Mouse (Mus musculus) CD8-positive naive resting alpha-beta T cell, adult 2 months (primary cell): ENCODE results near the gene Tmprss11a.

Experiments
- DNase-seq, 2 experiments: peaks; one replicate each; pipeline ENCODE4 v3.0.0; 2022; ENCODE audit warnings: low read depth in 2 of 2, low spot score in 2 of 2

Gene Tmprss11a

GRCm38 (mm10) chr5:86468890-86469289 lies at the start of gene Tmprss11a:
Tmprss11a (minus strand) TSS chr5:86468990.
- no peak for DNase-seq

- no peak for DNase-seq
Measured at GRCm38 (mm10) chr5:86518500-86518899, 49.7 kb upstream of the Tmprss11a start, which contains the start of gene Tmprss11g. Tmprss11g (minus strand) TSS chr5:86518600.

- DNase-seq: no peak
Measured at GRCm38 (mm10) chr5:86511538-86511937, 42.7 kb upstream of the Tmprss11a start.

- DNase-seq: no peak
Measured at GRCm38 (mm10) chr5:86493453-86493852, 24.7 kb upstream of the Tmprss11a start.

- no peak for DNase-seq
Measured at GRCm38 (mm10) chr5:86482562-86482961, 13.8 kb upstream of the Tmprss11a start.

- no peak for DNase-seq
Measured at GRCm38 (mm10) chr5:86482031-86482430, 13.2 kb upstream of the Tmprss11a start.

GRCm38 (mm10) chr5:86473859-86474258 lies 5.1 kb upstream of the Tmprss11a start:
- DNase-seq: no peak

- no peak for DNase-seq
Measured at GRCm38 (mm10) chr5:86439306-86439705, 29.5 kb downstream of the Tmprss11a start.

- no peak for DNase-seq
Measured at GRCm38 (mm10) chr5:86438548-86438947, 30.2 kb downstream of the Tmprss11a start.

GRCm38 (mm10) chr5:86432697-86433096 lies 36.1 kb downstream of the Tmprss11a start:
- no peak for DNase-seq

GRCm38 (mm10) chr5:86431096-86431495 lies 37.7 kb downstream of the Tmprss11a start:
- no peak for DNase-seq

GRCm38 (mm10) chr5:86421323-86422028 lies 47.3 kb downstream of the Tmprss11a start:
- no peak for DNase-seq

- no peak for DNase-seq
Measured at GRCm38 (mm10) chr5:86419494-86419893, 49.3 kb downstream of the Tmprss11a start.

GRCm38 (mm10) chr5:86414280-86414679 lies 54.5 kb downstream of the Tmprss11a start:
- no peak for DNase-seq

- DNase-seq: no peak
Measured at GRCm38 (mm10) chr5:86410815-86411214, 58.0 kb downstream of the Tmprss11a start.

- DNase-seq: no peak
Measured at GRCm38 (mm10) chr5:86407941-86408340, 60.8 kb downstream of the Tmprss11a start.

- DNase-seq: no peak
Measured at GRCm38 (mm10) chr5:86407191-86407590, 61.6 kb downstream of the Tmprss11a start.

- no peak for DNase-seq
Measured at GRCm38 (mm10) chr5:86373320-86373719, 95.5 kb downstream of the Tmprss11a start, which contains the start of gene Tmprss11d. Tmprss11d (minus strand) TSS chr5:86373420.
